Mouse (Mus musculus) embryonic facial prominence, embryonic 13.5 days (tissue): ENCODE results near the gene Uqcrq. TPM values are rescaled to one million over a fixed set of nuclear protein-coding genes. Genes with fewer than 3 reads are reported as not detected.

Experiments used
- ATAC-seq: fragments of 200-750 bp; cut with Nextera tagmentation; 2 replicates; pipeline ENCODE4 v1.8.0; 2017; ENCODE audit warnings: low read depth; ENCODE audit not compliant: insufficient number of reproducible peaks, insufficient read depth, low FRiP score, low TSS enrichment
- H3K27ac ChIP-seq: fragments of 300-500 bp; sonication (generic); 2 replicates; pipeline ENCODE4 v1.5.1; 2015; ENCODE audit warnings: moderate library complexity, mild to moderate bottlenecking, inconsistent platforms
- H3K27me3 ChIP-seq: fragments of 300-500 bp; sonication (generic); 2 replicates; pipeline ENCODE4 v1.6.1; 2015; ENCODE audit warnings: mild to moderate bottlenecking, inconsistent platforms
- H3K36me3 ChIP-seq: fragments of 300-500 bp; sonication (generic); 2 replicates; pipeline ENCODE4 v1.6.1; 2015; ENCODE audit warnings: mild to moderate bottlenecking, inconsistent platforms
- H3K4me1 ChIP-seq: fragments of 300-500 bp; sonication (generic); 2 replicates; pipeline ENCODE4 v1.6.1; 2015; ENCODE audit warnings: inconsistent platforms
- H3K4me2 ChIP-seq: fragments of 300-500 bp; sonication (generic); 2 replicates; pipeline ENCODE4 v1.6.1; 2015; ENCODE audit warnings: moderate library complexity, mild to moderate bottlenecking, inconsistent platforms
- H3K4me3 ChIP-seq: fragments of 300-500 bp; sonication (generic); 2 replicates; pipeline ENCODE4 v1.5.1; 2015; ENCODE audit warnings: mild to moderate bottlenecking, inconsistent platforms
- H3K9ac ChIP-seq: fragments of 300-500 bp; sonication (generic); 2 replicates; pipeline ENCODE4 v1.6.1; 2015; ENCODE audit warnings: mild to moderate bottlenecking, inconsistent platforms
- H3K9me3 ChIP-seq: fragments of 300-500 bp; sonication (generic); 2 replicates; pipeline ENCODE4 v1.6.1; 2016; ENCODE audit warnings: inconsistent platforms
- WGBS: fragments of 180-500 bp; shearing (Covaris S2); methylation state at CpG from one replicate; pipeline ENCODE4 v1.1.7; 2015; ENCODE audit warnings: mixed read lengths; 5-methylcytosine and 5-hydroxymethylcytosine counted together
- polyA plus RNA-seq: library from polyadenylated mRNA; unstranded; fragments of >200 nt; fragmentation: Nextera tagmentation; extraction: Ambion mirVana; gene quantifications from 2 replicates; pipeline ENCODE4 v1.2.1, GENCODE M21; 2015

Gene Uqcrq
- polyA plus RNA-seq = 536 and 539 TPM in 2 replicates

- under 1% methylated on average over 44 of the region's 44 CpGs for WGBS
- peak within 1 kb of the TSS; percentile 92 for H3K9ac ChIP-seq
- peak; percentile 90 for ATAC-seq
- peaks cover 11% of the 10 kb centered on the region for H3K4me1 ChIP-seq
- peak within 1 kb of the TSS; percentile 73 for H3K27ac ChIP-seq
- peak within 1 kb of the TSS; percentile 85 for H3K4me3 ChIP-seq
- H3K4me2 ChIP-seq = peak within 1 kb of the TSS; percentile 66
- H3K9me3 ChIP-seq = no peaks in the 10 kb centered on the region
- H3K27me3 ChIP-seq = no peaks in the 10 kb centered on the region
- peaks cover 9% of the 10 kb centered on the region for H3K36me3 ChIP-seq
Measured at GRCm38 (mm10) chr11:53430670-53431346, at the start of gene Uqcrq, which contains the start of gene Gdf9. TSS of gene Uqcrq (minus strand) at chr11:53430831. TSS of gene Gdf9 (plus strand) at chr11:53431023.

GRCm38 (mm10) chr11:53479783-53480301 is 49.2 kb upstream of the Uqcrq start, which contains the start of the genes Gm9945 and Sowaha:
TSS of gene Gm9945 (plus strand) at chr11:53480166.
TSS of gene Sowaha (minus strand) at chr11:53480274.
- peaks cover 73% of the 10 kb centered on the region for H3K27me3 ChIP-seq
- no peak within 1 kb of the TSS for H3K27ac ChIP-seq
- 0 out of 2 replicates have a peak, but pooled peaks have one; percentile 28 for ATAC-seq
- peak within 1 kb of the TSS; percentile 53 for H3K9ac ChIP-seq
- H3K9me3 ChIP-seq = no peaks in the 10 kb centered on the region; the same call in 1 of the 2 replicates
- peak within 1 kb of the TSS; percentile 46 for H3K4me3 ChIP-seq
- H3K4me2 ChIP-seq = peak within 1 kb of the TSS; percentile 75
- WGBS = 3% methylated on average over 40 of the region's 40 CpGs
- no peaks in the 10 kb centered on the region for H3K36me3 ChIP-seq
- peaks cover 25% of the 10 kb centered on the region for H3K4me1 ChIP-seq

GRCm38 (mm10) chr11:53479171-53479782 is 48.6 kb upstream of the Uqcrq start:
- H3K4me1 ChIP-seq = peaks cover 25% of the 10 kb centered on the region
- peaks cover 79% of the 10 kb centered on the region for H3K27me3 ChIP-seq
- no peaks in the 10 kb centered on the region; the same call in 1 of the 2 replicates for H3K9me3 ChIP-seq
- WGBS = 1% methylated on average over 62 of the region's 62 CpGs
- no peaks in the 10 kb centered on the region for H3K36me3 ChIP-seq
- H3K4me3 ChIP-seq = peak overlapping the region; percentile 46
- peak overlapping the region; percentile 53 for H3K9ac ChIP-seq
- H3K27ac ChIP-seq = no peak overlapping the region
- no peak for ATAC-seq
- peak overlapping the region; percentile 75 for H3K4me2 ChIP-seq

GRCm38 (mm10) chr11:53478383-53479170 is 47.9 kb upstream of the Uqcrq start:
- Histone ChIP-seq H3K4me1 (peaks cover 25% of the 10 kb centered on the region), H3K4me2 (peak overlapping the region; percentile 75), H3K36me3 (no peaks in the 10 kb centered on the region), H3K9me3 (no peaks in the 10 kb centered on the region; the same call in 1 of the 2 replicates), H3K4me3 (peak overlapping the region; percentile 46), H3K27me3 (peaks cover 86% of the 10 kb centered on the region), H3K27ac (no peak overlapping the region), H3K9ac (peak overlapping the region; percentile 53)
- 4% methylated on average over 78 of the region's 79 CpGs for WGBS
- no peak for ATAC-seq

GRCm38 (mm10) chr11:53477833-53478232 is 47.2 kb upstream of the Uqcrq start:
- Histone ChIP-seq H3K27ac (no peak overlapping the region), H3K27me3 (peaks cover 91% of the 10 kb centered on the region), H3K9ac (no peak overlapping the region), H3K9me3 (no peaks in the 10 kb centered on the region; the same call in 1 of the 2 replicates), H3K4me3 (peak overlapping the region; percentile 46; the same call in 1 of the 2 replicates), H3K4me1 (peaks cover 25% of the 10 kb centered on the region), H3K4me2 (0 out of 2 replicates have a peak overlapping the region, but pooled peaks have one; percentile 75), H3K36me3 (no peaks in the 10 kb centered on the region)
- no peak for ATAC-seq
- 14% methylated on average over 7 of the region's 7 CpGs for WGBS

- Histone ChIP-seq H3K4me3 (no peak overlapping the region), H3K9me3 (no peaks in the 10 kb centered on the region; the same call in 1 of the 2 replicates), H3K27me3 (peaks cover 87% of the 10 kb centered on the region), H3K4me2 (peak overlapping the region; percentile 39), H3K36me3 (no peaks in the 10 kb centered on the region), H3K27ac (no peak overlapping the region), H3K9ac (no peak overlapping the region), H3K4me1 (peaks cover 32% of the 10 kb centered on the region)
- 20% methylated on average over 8 of the region's 8 CpGs for WGBS
- ATAC-seq = no peak
Measured at GRCm38 (mm10) chr11:53475620-53476019, 45.0 kb upstream of the Uqcrq start.

- H3K27me3 ChIP-seq = peaks cover 74% of the 10 kb centered on the region
- 75% methylated on average over 3 of the region's 3 CpGs for WGBS
Measured at GRCm38 (mm10) chr11:53472709-53473108, 42.1 kb upstream of the Uqcrq start.

GRCm38 (mm10) chr11:53469968-53470695 is 39.5 kb upstream of the Uqcrq start, which contains the start of gene Gm9837:
TSS of gene Gm9837 (minus strand) at chr11:53470479.
- no peaks in the 10 kb centered on the region for H3K9me3 ChIP-seq
- H3K4me2 ChIP-seq = peak within 1 kb of the TSS; percentile 52
- H3K4me1 ChIP-seq = peaks cover 28% of the 10 kb centered on the region
- H3K27me3 ChIP-seq = peaks cover 77% of the 10 kb centered on the region
- H3K4me3 ChIP-seq = peak within 1 kb of the TSS; percentile 23
- 0 out of 2 replicates have a peak, but pooled peaks cover 3% of the 10 kb centered on the region for H3K36me3 ChIP-seq
- H3K9ac ChIP-seq = peak within 1 kb of the TSS; percentile 47; the same call in 1 of the 2 replicates
- peak; percentile 77 for ATAC-seq
- WGBS = 2% methylated on average over 29 of the region's 29 CpGs
- peak within 1 kb of the TSS; percentile 48 for H3K27ac ChIP-seq

More at GRCm38 (mm10) chr11:53472709-53473108, 42.1 kb upstream of the Uqcrq start:
- Histone ChIP-seq H3K4me2 (no peak overlapping the region), H3K4me3 (no peak overlapping the region), H3K4me1 (peaks cover 23% of the 10 kb centered on the region), H3K9me3 (no peaks in the 10 kb centered on the region), H3K27ac (no peak overlapping the region), H3K9ac (no peak overlapping the region), H3K36me3 (no peaks in the 10 kb centered on the region)
- ATAC-seq = no peak

- H3K4me3 ChIP-seq = peak overlapping the region; percentile 23
- H3K27ac ChIP-seq = peak overlapping the region; percentile 48
- H3K27me3 ChIP-seq = peaks cover 77% of the 10 kb centered on the region
- WGBS = 18% methylated on average over 16 of the region's 16 CpGs
- peak overlapping the region; percentile 52 for H3K4me2 ChIP-seq
- no peak for ATAC-seq
- peak overlapping the region; percentile 32; the same call in 1 of the 2 replicates for H3K9ac ChIP-seq
- H3K4me1 ChIP-seq = peaks cover 28% of the 10 kb centered on the region
- H3K9me3 ChIP-seq = no peaks in the 10 kb centered on the region
- H3K36me3 ChIP-seq = 0 out of 2 replicates have a peak, but pooled peaks cover 3% of the 10 kb centered on the region
Measured at GRCm38 (mm10) chr11:53469294-53469967, 38.8 kb upstream of the Uqcrq start.
